Mouse (Mus musculus) MEL-GATA-1-ER (cell line): ENCODE data around the gene Wdr63.
"Not testable (repeated sequence)": the region's sequence is repeated elsewhere in the genome, so short reads cannot be mapped to it uniquely, and the experiment has no call there.

Experiments used
- DNase-seq: peaks from one replicate; pipeline ENCODE4 v3.0.0-alpha.2; 2012; ENCODE audit warnings: low read depth; ENCODE audit errors: extremely low read depth

Gene Wdr63

GRCm38 (mm10) chr3:146011544-146012218, 96.2 kb downstream of the Wdr63 start:
- no peak for DNase-seq

GRCm38 (mm10) chr3:146010751-146011150, 97.2 kb downstream of the Wdr63 start:
- DNase-seq: no peak

GRCm38 (mm10) chr3:146009859-146010645, 97.9 kb downstream of the Wdr63 start:
- DNase-seq: no peak

GRCm38 (mm10) chr3:146007872-146008271, 100.1 kb downstream of the Wdr63 start:
- DNase-seq: no peak

- no peak for DNase-seq
Measured at GRCm38 (mm10) chr3:146004347-146005051, 103.4 kb downstream of the Wdr63 start.

- not testable (repeated sequence) for DNase-seq
Measured at GRCm38 (mm10) chr3:145996539-145996938, 111.4 kb downstream of the Wdr63 start.

GRCm38 (mm10) chr3:145995489-145995888, 112.4 kb downstream of the Wdr63 start:
- DNase-seq: no peak

- DNase-seq: peak; percentile 70
Measured at GRCm38 (mm10) chr3:145993481-145994201, 114.3 kb downstream of the Wdr63 start.

- no peak for DNase-seq
Measured at GRCm38 (mm10) chr3:145992796-145993195, 115.1 kb downstream of the Wdr63 start.

- no peak for DNase-seq
Measured at GRCm38 (mm10) chr3:145991976-145992730, 115.8 kb downstream of the Wdr63 start.

- DNase-seq: peak; percentile 51
Measured at GRCm38 (mm10) chr3:145991130-145991529, 116.8 kb downstream of the Wdr63 start.
